Mouse (Mus musculus): ENCODE data around the gene Lpcat2. TPM values are rescaled to one million over a fixed set of nuclear protein-coding genes. Genes with fewer than 3 reads are reported as not detected.

Gene Lpcat2
- total RNA-seq (2023) = 10 to 100 TPM; 13.3 to 13.5 TPM

GRCm38 (mm10) chr8:92855171-92855894, at the start of gene Lpcat2:
Gene Lpcat2, plus strand, starts transcription at chr8:92855339.

DNA sequence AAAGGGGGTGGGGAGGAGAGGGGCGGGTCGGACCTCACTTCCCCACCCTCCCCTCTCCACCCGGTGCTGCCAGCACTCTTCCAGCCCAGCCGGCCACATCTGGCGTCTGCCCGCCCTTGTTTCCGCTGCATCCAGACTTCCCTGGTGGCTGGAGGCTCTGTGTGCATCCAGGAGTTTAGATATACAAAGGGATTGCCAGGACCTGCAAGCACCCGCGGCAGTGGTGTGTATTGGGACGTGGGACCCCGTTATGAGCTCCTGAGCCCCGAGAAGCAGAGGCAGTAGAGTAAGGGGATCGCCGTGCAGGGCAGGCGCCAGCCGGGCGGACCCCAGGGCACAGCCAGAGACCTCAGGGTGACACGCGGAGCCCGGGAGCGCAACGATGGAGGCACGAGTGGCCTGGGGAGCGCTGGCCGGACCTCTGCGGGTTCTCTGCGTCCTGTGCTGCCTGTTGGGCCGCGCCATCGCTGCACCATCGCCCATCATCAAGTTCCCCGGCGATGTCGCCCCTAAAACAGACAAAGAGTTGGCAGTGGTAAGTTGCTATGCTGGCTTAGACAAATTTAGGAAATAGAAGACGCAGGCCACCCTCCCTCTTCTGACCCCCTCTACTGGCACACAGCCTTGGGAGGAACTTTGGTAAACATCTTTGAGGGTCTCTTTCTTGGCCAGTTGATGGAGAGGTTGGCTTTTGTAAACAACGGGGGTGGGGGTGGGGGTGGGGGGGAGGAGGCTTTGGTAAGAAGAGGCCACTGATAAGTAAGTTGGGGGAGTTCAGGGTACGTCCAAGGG, 27.7 kb upstream of the Lpcat2 start, which contains the start of gene Mmp2:
TSS of gene Mmp2 (plus strand) at position 49 of the 792 bp plus-strand sequence.

GRCm38 (mm10) chr8:92901107-92901506, 46.0 kb downstream of the Lpcat2 start, which contains the start of gene Capns2:
Gene Capns2, plus strand, starts transcription at chr8:92901407.

GRCm38 (mm10) chr8:92959779-92960178, 104.6 kb downstream of the Lpcat2 start, which contains the start of gene Slc6a2:
Gene Slc6a2, plus strand, starts transcription at chr8:92960079.

Other genes starting within 250 kb of the Lpcat2 start
- not detected for gene Irx6, start 181.1 kb upstream of the Lpcat2 start, total RNA-seq (2023)
- not detected for gene Mmp2, start 28.0 kb upstream of the Lpcat2 start, total RNA-seq (2023)
- 1 to 10 TPM; 1.1 to 1.7 TPM for gene Capns2, start 46.1 kb downstream of the Lpcat2 start, total RNA-seq (2023)
- gene Slc6a2, start 104.7 kb downstream of the Lpcat2 start, total RNA-seq (2023) = not detected
- gene Ces1a, start 192.9 kb downstream of the Lpcat2 start, total RNA-seq (2023) = not detected
- gene Ces1b, start 224.7 kb downstream of the Lpcat2 start, total RNA-seq (2023) = not detected